ENCODE assay signal across 14 mouse cellular contexts in genomic region chr17:48019585-48019984, GRCm38 (mm10). TPM values are rescaled to one million over a fixed set of nuclear protein-coding genes. Genes with fewer than 3 reads are reported as not detected.
DNase-seq lines count a peak whose midpoint lies in the region; ATAC-seq and TF ChIP-seq lines count a peak whose summit lies in the region.
"Had no signal": no experiment of that assay in that cellular context is flagged by ENCODE, and none has a peak within 500 bp of the region (broad histone marks: within the 10 kb centered on the region; RNA-seq: fewer than 3 reads in every experiment).

No protein-coding gene starts in this region.

- peak; percentile 48 for DNase-seq in embryo, embryonic 10.5 days (ENCODE audit: low spot score)
- DNase-seq in embryo, embryonic 10 days (ENCODE audit: low spot score): no peak
- no peak for DNase-seq in limb, embryonic 11.5 days (ENCODE audit: low spot score)
- DNase-seq in limb, embryonic 10.5 days (ENCODE audit: low spot score): no peak
- no peak for DNase-seq in frontal cortex, postnatal 36 days (ENCODE audit: low spot score in 2 of 2)
- DNase-seq in urinary bladder, postnatal 36 days (ENCODE audit: low spot score in 2 of 2): no peak
- DNase-seq: adrenal gland, postnatal 14 days; layer of hippocampus, adult 9-11 months; right cerebral cortex, postnatal 25 days had no signal

- H3K9ac ChIP-seq in limb, embryonic 11.5 days (ENCODE audit: low read length): no peak overlapping the region
- H3K9ac ChIP-seq in liver, embryonic 15.5 days: no peak overlapping the region
- H3K9ac ChIP-seq: limb, embryonic 12.5 days had no signal

- no peaks in the 10 kb centered on the region for H3K36me3 ChIP-seq in limb, embryonic 11.5 days (ENCODE audit: control insufficient read depth, insufficient read depth, low read length)
- H3K36me3 ChIP-seq in limb, embryonic 10.5 days: no peaks in the 10 kb centered on the region
- no peaks in the 10 kb centered on the region for H3K36me3 ChIP-seq in liver, embryonic 15.5 days (replicated peaks)
- H3K36me3 ChIP-seq in small intestine, adult 2 months (ENCODE audit: control insufficient read depth, insufficient read depth, low read length): no peaks in the 10 kb centered on the region
- H3K36me3 ChIP-seq: limb, embryonic 12.5 days had no signal

- H3K9me3 ChIP-seq in limb, embryonic 11.5 days (ENCODE audit: control insufficient read depth, low read length): no peaks in the 10 kb centered on the region
- H3K9me3 ChIP-seq in limb, embryonic 10.5 days (replicated peaks): no peaks in the 10 kb centered on the region
- no peaks in the 10 kb centered on the region for H3K9me3 ChIP-seq in liver, embryonic 15.5 days (replicated peaks)
- H3K9me3 ChIP-seq: limb, embryonic 12.5 days had no signal

- no peak overlapping the region for H3K27ac ChIP-seq in limb, embryonic 11.5 days (replicated peaks; ENCODE audit: low read depth, low read length)
- no peak overlapping the region for H3K27ac ChIP-seq in limb, embryonic 10.5 days
- H3K27ac ChIP-seq in liver, embryonic 15.5 days (replicated peaks): 0 out of 2 replicates have a peak overlapping the region, but pooled peaks have one; percentile 53
- 0 out of 2 replicates have a peak overlapping the region, but pooled peaks have one; percentile 35 for H3K27ac ChIP-seq in small intestine, adult 2 months (ENCODE audit: insufficient read depth, low read depth, low read length)
- H3K27ac ChIP-seq: limb, embryonic 12.5 days had no signal

- H3K4me3 ChIP-seq in limb, embryonic 11.5 days (ENCODE audit: low read depth, low read length): no peak overlapping the region
- H3K4me3 ChIP-seq in limb, embryonic 10.5 days: no peak overlapping the region
- no peak overlapping the region for H3K4me3 ChIP-seq in liver, embryonic 15.5 days (replicated peaks)
- no peak overlapping the region for H3K4me3 ChIP-seq in small intestine, adult 2 months (ENCODE audit: low read depth, low read length)
- H3K4me3 ChIP-seq: erythroblast, embryonic 14.5 days; limb, embryonic 12.5 days had no signal

- H3K27me3 ChIP-seq in limb, embryonic 11.5 days (ENCODE audit: control insufficient read depth, insufficient read depth, low read length): peaks cover 8% of the 10 kb centered on the region; the same call in 1 of the 2 replicates
- peaks cover 78% of the 10 kb centered on the region for H3K27me3 ChIP-seq in limb, embryonic 10.5 days (ENCODE audit: low read depth, poor library complexity, severe bottlenecking)
- peaks cover 12% of the 10 kb centered on the region; the same call in 1 of the 2 replicates for H3K27me3 ChIP-seq in liver, embryonic 15.5 days
- H3K27me3 ChIP-seq in small intestine, adult 2 months (ENCODE audit: control insufficient read depth, insufficient read depth, low read length): no peaks in the 10 kb centered on the region

- 0 out of 2 replicates have a peak, but pooled peaks cover 6% of the 10 kb centered on the region for H3K4me1 ChIP-seq in limb, embryonic 11.5 days (ENCODE audit: control insufficient read depth, insufficient read depth, low read length)
- peaks cover 36% of the 10 kb centered on the region for H3K4me1 ChIP-seq in limb, embryonic 10.5 days
- H3K4me1 ChIP-seq in liver, embryonic 15.5 days (replicated peaks): 0 out of 2 replicates have a peak, but pooled peaks cover 9% of the 10 kb centered on the region
- H3K4me1 ChIP-seq in small intestine, adult 2 months (ENCODE audit: control insufficient read depth, insufficient read depth, insufficient read length, low read length): peaks cover 3% of the 10 kb centered on the region

- 11% methylated on average over 2 of the region's 2 CpGs for WGBS in limb, embryonic 11.5 days
- WGBS in limb, embryonic 10.5 days: 26% methylated on average over 2 of the region's 2 CpGs
- 27% methylated on average over 2 of the region's 2 CpGs for WGBS in liver, embryonic 15.5 days (ENCODE audit: insufficient replicate concordance)
- 13% methylated on average over 2 of the region's 2 CpGs for WGBS in small intestine, adult 2 months

- TF ChIP-seq CTCF in small intestine, adult 2 months (IDR thresholded peaks at IDR 0.05; ENCODE audit: extremely low read depth, insufficient read length, insufficient replicate concordance, low read depth, low read length): no peak

- no peak overlapping the region for H3K4me2 ChIP-seq in limb, embryonic 11.5 days (ENCODE audit: low read depth, severe bottlenecking)
- H3K4me2 ChIP-seq in liver, embryonic 15.5 days: no peak overlapping the region
- H3K4me2 ChIP-seq: limb, embryonic 12.5 days had no signal

- 0 out of 2 replicates have a peak, but pooled peaks have one; percentile 9 for ATAC-seq in limb, embryonic 11.5 days (ENCODE audit: insufficient number of reproducible peaks, low FRiP score, low TSS enrichment, low read depth)
- ATAC-seq in liver, embryonic 15.5 days (ENCODE audit: insufficient read depth): peak; percentile 87

- TF ChIP-seq POLR2A in small intestine, adult 2 months (IDR thresholded peaks at IDR 0.05; ENCODE audit: low read depth, low read length): no peak

RNA-seq across cellular contexts. Expression of gene 1700122O11Rik, which starts 18.5 kb away (rescaled TPM):
- polyA plus RNA-seq in limb, embryonic 11.5 days (2014; fragmentation: Nextera tagmentation; extraction: Ambion mirVana): not detected in 2 replicates
- not detected in 2 replicates for polyA plus RNA-seq in limb, embryonic 10.5 days (2016; fragmentation: Nextera tagmentation; extraction: Ambion mirVana)
- not detected in 2 replicates for polyA plus RNA-seq in liver, embryonic 15.5 days (2015; fragmentation: Nextera tagmentation; extraction: Ambion mirVana)
- not detected in 2 replicates for polyA plus RNA-seq in small intestine, adult 2 months (2012; rRNA removed)
- polyA plus RNA-seq: erythroblast, embryonic 14.5 days; heart, postnatal 0 days; limb, embryonic 12.5 days had no signal

Comparison
In these comparisons a context has a peak if more than half of its experiments do, and no peak if none do; other contexts are left out.
1. H3K27ac ChIP-seq: peak in liver, embryonic 15.5 days (single experiment) and small intestine, adult 2 months (single experiment); none in limb, embryonic 11.5 days (single experiment) and limb, embryonic 10.5 days (single experiment).